Mouse (Mus musculus): ENCODE data around the gene Ptprb. TPM values are rescaled to one million over a fixed set of nuclear protein-coding genes. Genes with fewer than 3 reads are reported as not detected.

The Ptprb gene
- polyA plus RNA-seq, 1 experiment from 2014 or later: 2.2 TPM

DNA sequence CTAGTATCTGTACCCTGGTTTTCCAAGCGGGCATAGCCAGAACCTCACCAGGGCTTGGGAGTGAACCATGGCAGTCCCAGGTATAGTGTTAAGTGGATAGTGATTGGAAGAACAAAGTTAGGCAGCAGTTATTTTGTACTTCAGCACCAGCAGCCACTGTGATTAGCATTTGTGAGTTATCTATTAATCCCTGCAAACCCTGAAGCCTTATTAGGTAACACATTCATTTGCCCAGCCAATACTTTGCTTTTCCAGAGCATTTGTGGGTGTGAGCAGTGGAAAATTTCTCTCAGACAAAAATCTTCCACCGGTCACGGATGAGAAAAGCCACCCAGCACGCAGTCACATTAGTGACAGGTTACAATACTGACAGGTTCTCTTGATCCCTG, 7.9 kb upstream of the Ptprb start:
- ATAC-seq: no peak
- Histone ChIP-seq H3K4me1 (no peaks in the 10 kb centered on the region), H3K9me3 (replicated peaks) (no peaks in the 10 kb centered on the region), H3K27ac (no peak overlapping the region), H3K27me3 (no peaks in the 10 kb centered on the region), H3K4me2 (no peak overlapping the region), H3K4me3 (no peak overlapping the region), H3K9ac (no peak overlapping the region), H3K36me3 (ENCODE audit: poor library complexity, severe bottlenecking) (no peaks in the 10 kb centered on the region)
- WGBS: 75% methylated on average over 4 of the region's 4 CpGs

DNA sequence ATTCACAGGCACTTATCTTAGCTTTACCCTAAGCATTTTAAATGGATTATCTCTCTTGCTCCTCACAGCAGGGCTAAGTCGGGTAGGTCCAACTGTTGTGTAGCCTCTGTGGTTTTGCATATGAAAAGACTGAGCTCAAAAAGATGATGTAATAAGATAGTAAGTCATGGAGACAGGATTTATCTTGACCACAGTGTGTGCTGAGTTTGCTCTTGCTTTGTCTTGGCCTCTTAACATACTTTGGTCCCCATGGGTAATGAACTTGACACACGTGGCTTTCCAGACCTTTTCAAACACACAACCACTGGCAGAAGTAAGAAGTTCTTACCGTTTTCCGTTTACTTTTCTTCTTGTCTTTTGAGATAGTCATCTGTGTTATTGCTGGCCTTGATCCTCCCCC, 7.0 kb upstream of the Ptprb start:
- Histone ChIP-seq H3K36me3 (ENCODE audit: poor library complexity, severe bottlenecking) (no peaks in the 10 kb centered on the region), H3K9ac (no peak overlapping the region), H3K4me1 (no peaks in the 10 kb centered on the region), H3K27ac (no peak overlapping the region), H3K27me3 (no peaks in the 10 kb centered on the region), H3K4me3 (no peak overlapping the region), H3K4me2 (no peak overlapping the region), H3K9me3 (replicated peaks) (no peaks in the 10 kb centered on the region)
- WGBS: 51% methylated on average over 4 of the region's 4 CpGs
- ATAC-seq: no peak

DNA sequence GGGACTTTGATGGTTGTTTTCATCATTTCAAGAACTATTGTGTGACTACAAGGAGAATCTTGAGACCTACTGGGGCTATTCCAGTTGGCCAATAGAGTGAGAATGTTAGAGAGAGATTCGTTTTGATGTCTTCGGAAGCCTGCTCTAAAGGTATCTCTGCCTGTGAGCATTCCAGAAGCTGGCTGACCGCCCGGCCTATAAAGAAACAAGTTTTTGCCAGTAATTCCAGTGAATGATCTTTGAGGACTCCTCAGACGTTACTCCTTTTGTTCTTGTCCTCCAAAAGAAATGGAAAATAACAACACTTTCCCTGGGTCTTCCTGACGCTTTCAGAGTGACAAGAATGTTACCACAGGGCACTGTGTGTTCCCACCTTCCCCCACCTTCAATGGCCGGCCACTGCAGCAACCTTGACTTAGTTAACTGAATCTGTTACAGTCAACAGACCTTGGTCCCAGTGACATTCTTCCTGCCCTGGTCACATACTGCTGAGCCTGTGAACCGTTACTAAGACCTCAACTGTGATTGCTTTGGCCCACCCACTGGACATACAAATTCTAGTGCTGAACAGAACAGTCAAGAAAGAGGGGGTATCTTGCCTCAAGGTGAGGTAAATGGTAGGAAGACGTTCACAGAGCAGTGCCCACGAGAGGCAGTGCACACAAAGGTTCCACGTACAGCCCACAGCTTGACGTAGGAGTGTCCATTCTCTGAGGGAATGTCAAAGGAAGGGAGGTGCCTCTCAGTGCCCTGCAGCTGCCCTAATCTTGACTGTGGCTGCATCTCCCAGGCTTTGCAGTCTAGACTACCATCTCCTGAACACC, 4.5 kb upstream of the Ptprb start:
- no peaks in the 10 kb centered on the region for H3K27me3 ChIP-seq
- H3K36me3 ChIP-seq (ENCODE audit: poor library complexity, severe bottlenecking): no peaks in the 10 kb centered on the region
- H3K4me1 ChIP-seq: no peaks in the 10 kb centered on the region
- H3K9me3 ChIP-seq (replicated peaks): no peaks in the 10 kb centered on the region
- H3K27ac ChIP-seq: no peak overlapping the region; the same call in 1 of the 2 replicates
- no peak overlapping the region for H3K9ac ChIP-seq
- ATAC-seq: no peak
- no peak overlapping the region for H3K4me2 ChIP-seq
- 79% methylated on average over 12 of the region's 12 CpGs for WGBS
- no peak overlapping the region for H3K4me3 ChIP-seq

GRCm38 (mm10) chr10:116271470-116271915, 3.8 kb upstream of the Ptprb start:
- H3K4me3 ChIP-seq: no peak overlapping the region
- no peak overlapping the region for H3K27ac ChIP-seq
- no peak for ATAC-seq
- H3K27me3 ChIP-seq: no peaks in the 10 kb centered on the region
- WGBS: 93% methylated on average over 10 of the region's 10 CpGs
- no peak overlapping the region for H3K9ac ChIP-seq
- H3K4me2 ChIP-seq: no peak overlapping the region
- H3K36me3 ChIP-seq (ENCODE audit: poor library complexity, severe bottlenecking): no peaks in the 10 kb centered on the region
- no peaks in the 10 kb centered on the region for H3K9me3 ChIP-seq (replicated peaks)
- H3K4me1 ChIP-seq: no peaks in the 10 kb centered on the region

DNA sequence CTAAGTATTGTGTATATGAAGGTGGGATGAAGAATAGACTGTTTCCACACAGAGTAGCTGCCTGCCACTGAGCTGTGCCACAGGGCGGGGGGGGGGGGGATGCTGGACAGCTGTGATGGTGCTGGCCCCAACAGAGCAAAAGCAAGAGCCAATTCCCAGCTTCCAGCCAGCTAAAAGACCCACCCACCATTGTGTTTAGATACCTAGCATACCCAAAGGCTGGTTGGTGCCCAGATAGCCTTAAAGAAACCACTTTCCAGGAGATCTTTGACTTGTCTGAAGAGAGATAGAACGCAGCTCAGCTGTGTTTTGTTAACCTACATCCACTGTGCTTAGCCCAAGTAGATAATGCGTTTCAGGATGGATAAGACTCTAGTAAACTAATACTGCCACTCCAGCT, 3.2 kb upstream of the Ptprb start:
- no peaks in the 10 kb centered on the region for H3K4me1 ChIP-seq
- H3K4me3 ChIP-seq: no peak overlapping the region
- no peak overlapping the region for H3K4me2 ChIP-seq
- H3K9me3 ChIP-seq (replicated peaks): no peaks in the 10 kb centered on the region
- WGBS: 91% methylated on average over 2 of the region's 3 CpGs
- H3K9ac ChIP-seq: no peak overlapping the region
- no peak overlapping the region for H3K27ac ChIP-seq
- H3K36me3 ChIP-seq (ENCODE audit: poor library complexity, severe bottlenecking): no peaks in the 10 kb centered on the region
- H3K27me3 ChIP-seq: no peaks in the 10 kb centered on the region
- ATAC-seq: no peak

- ATAC-seq: no peak
- Histone ChIP-seq H3K4me3 (no peak overlapping the region), H3K27me3 (no peaks in the 10 kb centered on the region), H3K9me3 (replicated peaks) (no peaks in the 10 kb centered on the region), H3K4me1 (no peaks in the 10 kb centered on the region), H3K27ac (no peak overlapping the region), H3K9ac (no peak overlapping the region), H3K4me2 (no peak overlapping the region), H3K36me3 (ENCODE audit: poor library complexity, severe bottlenecking) (no peaks in the 10 kb centered on the region)
- 76% methylated on average over 7 of the region's 7 CpGs for WGBS
Observed at GRCm38 (mm10) chr10:116286697-116287344, 11.5 kb downstream of the Ptprb start.

GRCm38 (mm10) chr10:116288130-116288529, 12.8 kb downstream of the Ptprb start:
- H3K27ac ChIP-seq: no peak overlapping the region
- WGBS: 86% methylated on average over 9 of the region's 9 CpGs

GRCm38 (mm10) chr10:116290483-116290882, 15.2 kb downstream of the Ptprb start:
- Histone ChIP-seq H3K4me2 (no peak overlapping the region), H3K27me3 (no peaks in the 10 kb centered on the region), H3K9ac (no peak overlapping the region), H3K4me1 (no peaks in the 10 kb centered on the region), H3K27ac (no peak overlapping the region), H3K9me3 (replicated peaks) (no peaks in the 10 kb centered on the region), H3K36me3 (ENCODE audit: poor library complexity, severe bottlenecking) (no peaks in the 10 kb centered on the region), H3K4me3 (no peak overlapping the region)
- ATAC-seq: no peak
- 78% methylated on average over 4 of the region's 4 CpGs for WGBS

More at GRCm38 (mm10) chr10:116288130-116288529, 12.8 kb downstream of the Ptprb start:
- no peak overlapping the region for H3K4me2 ChIP-seq
- H3K27me3 ChIP-seq: no peaks in the 10 kb centered on the region
- no peak for ATAC-seq
- H3K4me3 ChIP-seq: no peak overlapping the region
- no peaks in the 10 kb centered on the region for H3K36me3 ChIP-seq (ENCODE audit: poor library complexity, severe bottlenecking)
- H3K4me1 ChIP-seq: no peaks in the 10 kb centered on the region
- no peak overlapping the region for H3K9ac ChIP-seq
- no peaks in the 10 kb centered on the region for H3K9me3 ChIP-seq (replicated peaks)

DNA sequence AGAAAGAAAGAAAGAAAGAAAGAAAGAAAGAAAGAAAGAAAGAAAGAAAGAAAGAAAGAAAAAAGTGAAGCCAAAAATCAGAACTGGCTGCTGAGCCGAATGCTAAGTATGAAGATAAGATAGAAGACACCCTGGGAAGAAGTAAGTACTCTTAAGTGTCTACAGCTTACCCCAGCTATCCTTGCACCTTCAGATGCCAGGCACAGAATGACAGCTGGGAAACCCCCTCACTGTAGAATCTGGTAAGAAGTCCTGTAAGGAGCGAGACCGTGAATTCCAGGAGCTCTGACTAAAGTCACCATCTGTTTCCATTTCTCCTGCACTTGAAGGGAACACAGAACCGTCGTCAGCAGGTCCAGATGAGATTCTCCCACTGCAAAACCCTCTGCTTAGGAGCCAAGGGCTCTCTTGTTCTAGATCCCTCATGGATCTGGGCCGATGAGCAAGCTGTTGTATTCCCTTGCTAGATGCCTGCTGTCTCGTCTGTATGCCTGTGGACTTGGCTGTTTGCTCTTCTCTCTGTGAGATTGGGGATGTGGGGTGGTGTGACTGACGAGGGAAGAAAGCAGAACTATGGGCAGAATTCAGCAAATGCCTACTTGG, 15.9 kb downstream of the Ptprb start:
- Histone ChIP-seq H3K4me1 (no peaks in the 10 kb centered on the region), H3K27me3 (no peaks in the 10 kb centered on the region), H3K36me3 (ENCODE audit: poor library complexity, severe bottlenecking) (no peaks in the 10 kb centered on the region), H3K27ac (no peak overlapping the region), H3K4me2 (no peak overlapping the region), H3K9me3 (replicated peaks) (no peaks in the 10 kb centered on the region), H3K9ac (no peak overlapping the region), H3K4me3 (no peak overlapping the region)
- WGBS: 78% methylated on average over 8 of the region's 8 CpGs
- no peak for ATAC-seq

DNA sequence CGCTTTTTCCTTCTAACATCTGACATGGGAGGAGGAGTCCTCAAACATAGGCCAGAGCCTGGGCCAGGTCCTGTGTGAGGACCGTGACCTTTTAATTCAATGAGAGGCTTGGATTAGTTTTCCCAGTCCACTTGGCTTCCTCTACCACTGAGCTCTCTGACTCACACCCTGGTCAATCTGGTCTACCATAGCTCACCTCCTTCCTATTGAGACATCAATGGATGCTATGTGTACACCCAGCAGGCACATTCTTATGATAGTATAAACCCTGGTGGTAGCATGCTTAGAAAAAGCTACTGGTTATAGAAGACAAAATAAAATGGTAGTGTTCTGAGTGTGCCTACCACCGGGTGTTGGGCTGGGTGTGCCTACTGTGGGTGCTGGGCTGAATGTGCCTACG, 21.1 kb downstream of the Ptprb start:
- no peak for ATAC-seq
- peaks cover 16% of the 10 kb centered on the region for H3K27me3 ChIP-seq
- no peak overlapping the region for H3K9ac ChIP-seq
- H3K36me3 ChIP-seq (ENCODE audit: poor library complexity, severe bottlenecking): no peaks in the 10 kb centered on the region
- no peak overlapping the region for H3K4me2 ChIP-seq
- H3K9me3 ChIP-seq (replicated peaks): no peaks in the 10 kb centered on the region
- H3K4me1 ChIP-seq: peaks cover 5% of the 10 kb centered on the region
- 94% methylated on average over 4 of the region's 4 CpGs for WGBS
- H3K27ac ChIP-seq: no peak overlapping the region
- no peak overlapping the region for H3K4me3 ChIP-seq

- no peaks in the 10 kb centered on the region for H3K36me3 ChIP-seq (ENCODE audit: poor library complexity, severe bottlenecking)
- H3K27me3 ChIP-seq: peaks cover 27% of the 10 kb centered on the region
- H3K4me1 ChIP-seq: peaks cover 9% of the 10 kb centered on the region
- no peak overlapping the region for H3K27ac ChIP-seq
- WGBS: 88% methylated on average over 12 of the region's 12 CpGs
- H3K4me3 ChIP-seq: no peak overlapping the region
- no peaks in the 10 kb centered on the region for H3K9me3 ChIP-seq (replicated peaks)
- no peak overlapping the region for H3K9ac ChIP-seq
- H3K4me2 ChIP-seq: no peak overlapping the region
- ATAC-seq: no peak
Observed at GRCm38 (mm10) chr10:116297854-116298253, 22.5 kb downstream of the Ptprb start.

- 13% methylated on average over 7 of the region's 7 CpGs for WGBS
- no peaks in the 10 kb centered on the region for H3K9me3 ChIP-seq (replicated peaks)
- no peaks in the 10 kb centered on the region for H3K36me3 ChIP-seq (ENCODE audit: poor library complexity, severe bottlenecking)
- no peak for ATAC-seq
- peaks cover 30% of the 10 kb centered on the region for H3K27me3 ChIP-seq
- peak overlapping the region; percentile 94 for H3K4me2 ChIP-seq
- H3K4me1 ChIP-seq: peaks cover 9% of the 10 kb centered on the region
- H3K9ac ChIP-seq: peak overlapping the region; percentile 58
- peak overlapping the region; percentile 47 for H3K4me3 ChIP-seq
- no peak overlapping the region for H3K27ac ChIP-seq
Observed at GRCm38 (mm10) chr10:116300824-116301223, 25.5 kb downstream of the Ptprb start.

All from forebrain, embryonic 13.5 days (tissue).